In the genomic region with DNA sequence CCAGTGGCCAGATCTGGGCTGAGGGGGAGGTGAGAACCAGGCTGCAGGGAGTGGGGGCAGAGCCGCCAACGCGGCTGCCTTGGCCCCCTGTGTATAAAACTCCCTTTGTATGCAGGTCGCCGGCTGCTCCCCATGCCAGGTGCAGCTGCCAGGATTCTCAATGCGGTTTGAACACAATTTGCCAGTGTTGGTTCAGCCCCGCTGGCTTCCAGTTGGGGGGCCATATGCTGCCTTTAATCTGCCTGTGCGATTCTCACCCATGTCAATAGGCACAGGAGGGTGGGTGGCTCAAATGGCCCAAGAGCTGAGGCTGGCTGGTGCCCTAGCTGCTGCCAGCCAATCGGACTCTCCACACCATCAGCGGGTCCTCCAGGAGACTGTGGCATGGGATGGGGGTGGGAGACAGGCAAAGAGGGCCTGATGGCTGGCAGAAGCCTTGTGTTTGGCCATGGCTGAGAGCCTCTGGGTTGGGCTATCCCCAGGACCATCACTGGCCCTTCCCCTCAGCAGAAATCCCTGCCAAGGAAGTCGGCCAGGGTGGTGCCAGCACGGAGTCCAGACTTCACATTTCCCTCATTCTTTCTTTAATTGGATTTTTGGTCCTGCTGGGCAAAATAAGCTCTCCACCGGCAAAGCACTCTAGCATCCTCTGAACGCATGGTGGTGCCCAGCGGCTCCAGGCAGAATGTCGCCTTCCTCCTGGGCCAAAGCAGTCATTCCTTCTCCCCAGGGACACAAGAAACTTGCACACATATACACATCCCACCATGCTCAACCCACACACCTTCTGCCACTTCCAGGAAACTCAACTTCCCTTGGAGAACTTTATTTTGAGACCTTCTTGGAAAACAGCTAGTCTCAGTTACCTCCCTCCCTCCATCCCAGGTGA, we compare ENCODE assay signal across 10 mouse cellular contexts.
DNase-seq lines count a peak whose midpoint lies in the region; ATAC-seq and TF ChIP-seq lines count a peak whose summit lies in the region.
"Had no signal": no experiment of that assay in that cellular context is flagged by ENCODE, and none has a peak within 500 bp of the region (broad histone marks: within the 10 kb centered on the region; RNA-seq: fewer than 3 reads in every experiment).

No protein-coding gene starts in this region.

- no peak overlapping the region for H3K4me3 ChIP-seq in hindbrain, embryonic 12.5 days
- H3K4me3 ChIP-seq in hindbrain, embryonic 11.5 days (ENCODE audit: low read depth, low read length) = no peak overlapping the region
- H3K4me3 ChIP-seq in forebrain, embryonic 14.5 days (ENCODE audit: low read depth, low read length) = no peak overlapping the region
- no peak overlapping the region for H3K4me3 ChIP-seq in midbrain, embryonic 13.5 days (replicated peaks)
- no peak overlapping the region for H3K4me3 ChIP-seq in kidney, embryonic 15.5 days (replicated peaks)
- H3K4me3 ChIP-seq: gastrocnemius, adult 2 months had no signal

- peak; percentile 85 for ATAC-seq in hindbrain, embryonic 12.5 days (ENCODE audit: low FRiP score)
- ATAC-seq in hindbrain, embryonic 11.5 days (ENCODE audit: low FRiP score) = no peak
- ATAC-seq in forebrain, embryonic 14.5 days = peak; percentile 86
- ATAC-seq in midbrain, embryonic 13.5 days = peak; percentile 83
- no peak for ATAC-seq in kidney, embryonic 15.5 days (replicated peaks; ENCODE audit: low FRiP score)

- TF ChIP-seq CTCF in brain, embryonic 14.5 days (IDR thresholded peaks at IDR 0.05; ENCODE audit: borderline replicate concordance, extremely low read depth, insufficient read depth, insufficient read length) = no peak

- DNase-seq in hindbrain, embryonic 11.5 days (ENCODE audit: low spot score) = no peak
- DNase-seq in brain, embryonic 14.5 days (ENCODE audit: low read depth) = peak; percentile 92
- peak; percentile 84 for DNase-seq in forebrain, embryonic 14.5 days (ENCODE audit: low spot score)
- no peak for DNase-seq in heart, postnatal 14 days
- no peak for DNase-seq in ovary, postnatal 10 days (ENCODE audit: low spot score)
- DNase-seq: gastrocnemius, adult 2 months; spleen, adult 18-20 months had no signal

- no peak overlapping the region for H3K27ac ChIP-seq in hindbrain, embryonic 12.5 days
- H3K27ac ChIP-seq in hindbrain, embryonic 11.5 days (ENCODE audit: low read depth, low read length) = no peak overlapping the region
- no peak overlapping the region for H3K27ac ChIP-seq in forebrain, embryonic 14.5 days (ENCODE audit: low read depth, low read length)
- H3K27ac ChIP-seq in midbrain, embryonic 13.5 days = peak overlapping the region; percentile 14; the same call in 1 of the 2 replicates
- H3K27ac ChIP-seq in kidney, embryonic 15.5 days = no peak overlapping the region
- H3K27ac ChIP-seq: gastrocnemius, adult 2 months had no signal

- no peak overlapping the region for H3K9ac ChIP-seq in hindbrain, embryonic 12.5 days
- H3K9ac ChIP-seq in hindbrain, embryonic 11.5 days (ENCODE audit: low read depth, low read length) = no peak overlapping the region
- no peak overlapping the region for H3K9ac ChIP-seq in forebrain, embryonic 14.5 days (ENCODE audit: low read length)
- no peak overlapping the region for H3K9ac ChIP-seq in midbrain, embryonic 13.5 days (replicated peaks)
- no peak overlapping the region for H3K9ac ChIP-seq in kidney, embryonic 15.5 days

- H3K4me2 ChIP-seq in hindbrain, embryonic 12.5 days (replicated peaks) = no peak overlapping the region
- no peak overlapping the region for H3K4me2 ChIP-seq in hindbrain, embryonic 11.5 days (replicated peaks; ENCODE audit: low read depth, low read length)
- no peak overlapping the region for H3K4me2 ChIP-seq in forebrain, embryonic 14.5 days (ENCODE audit: low read length)
- H3K4me2 ChIP-seq in midbrain, embryonic 13.5 days (replicated peaks) = no peak overlapping the region
- H3K4me2 ChIP-seq in kidney, embryonic 15.5 days = no peak overlapping the region

- no peak for TF ChIP-seq POLR2A in brain, embryonic 14.5 days (IDR thresholded peaks at IDR 0.05; ENCODE audit: borderline replicate concordance, extremely low read depth, insufficient read depth, insufficient read length, poor library complexity, severe bottlenecking)

- peaks cover 30% of the 10 kb centered on the region for H3K27me3 ChIP-seq in hindbrain, embryonic 12.5 days
- H3K27me3 ChIP-seq in hindbrain, embryonic 11.5 days (ENCODE audit: control insufficient read depth, insufficient read depth, low read length) = no peaks in the 10 kb centered on the region; the same call in 1 of the 2 replicates
- no peaks in the 10 kb centered on the region for H3K27me3 ChIP-seq in forebrain, embryonic 14.5 days (replicated peaks; ENCODE audit: control insufficient read depth, insufficient read depth, low read length)
- H3K27me3 ChIP-seq in midbrain, embryonic 13.5 days = peaks cover 3% of the 10 kb centered on the region; the same call in 1 of the 2 replicates
- peaks cover 43% of the 10 kb centered on the region for H3K27me3 ChIP-seq in kidney, embryonic 15.5 days

- H3K9me3 ChIP-seq in hindbrain, embryonic 12.5 days (replicated peaks) = no peaks in the 10 kb centered on the region
- no peaks in the 10 kb centered on the region for H3K9me3 ChIP-seq in hindbrain, embryonic 11.5 days (ENCODE audit: control insufficient read depth, low read length)
- no peaks in the 10 kb centered on the region for H3K9me3 ChIP-seq in forebrain, embryonic 14.5 days (replicated peaks; ENCODE audit: control insufficient read depth, low read length)
- no peaks in the 10 kb centered on the region for H3K9me3 ChIP-seq in midbrain, embryonic 13.5 days
- no peaks in the 10 kb centered on the region for H3K9me3 ChIP-seq in kidney, embryonic 15.5 days (replicated peaks)

- intact Hi-C loops in heart, postnatal 14 days (cut with DNase I) = no loop called here

- no peaks in the 10 kb centered on the region for H3K36me3 ChIP-seq in hindbrain, embryonic 12.5 days
- H3K36me3 ChIP-seq in hindbrain, embryonic 11.5 days (ENCODE audit: control insufficient read depth, insufficient read depth, low read length) = no peaks in the 10 kb centered on the region
- no peaks in the 10 kb centered on the region for H3K36me3 ChIP-seq in forebrain, embryonic 14.5 days (ENCODE audit: control insufficient read depth, insufficient read depth, low read length)
- no peaks in the 10 kb centered on the region for H3K36me3 ChIP-seq in midbrain, embryonic 13.5 days
- H3K36me3 ChIP-seq in kidney, embryonic 15.5 days = no peaks in the 10 kb centered on the region

- 45% methylated on average over 14 of the region's 16 CpGs for WGBS in hindbrain, embryonic 12.5 days
- WGBS in hindbrain, embryonic 11.5 days = 45% methylated on average over 16 of the region's 16 CpGs
- 31% methylated on average over 16 of the region's 16 CpGs for WGBS in forebrain, embryonic 14.5 days
- 46% methylated on average over 16 of the region's 16 CpGs for WGBS in midbrain, embryonic 13.5 days
- 50% methylated on average over 16 of the region's 16 CpGs for WGBS in kidney, embryonic 15.5 days

- peaks cover 6% of the 10 kb centered on the region; the same call in 1 of the 2 replicates for H3K4me1 ChIP-seq in hindbrain, embryonic 12.5 days
- no peaks in the 10 kb centered on the region for H3K4me1 ChIP-seq in hindbrain, embryonic 11.5 days (replicated peaks; ENCODE audit: control insufficient read depth, insufficient read depth, low read length)
- no peaks in the 10 kb centered on the region for H3K4me1 ChIP-seq in forebrain, embryonic 14.5 days (ENCODE audit: control insufficient read depth, insufficient read depth, low read length)
- H3K4me1 ChIP-seq in midbrain, embryonic 13.5 days (replicated peaks) = peaks cover 21% of the 10 kb centered on the region; the same call in 1 of the 2 replicates
- peaks cover 5% of the 10 kb centered on the region; the same call in 1 of the 2 replicates for H3K4me1 ChIP-seq in kidney, embryonic 15.5 days

Comparison
In these comparisons a context has a peak if more than half of its experiments do, and no peak if none do; other contexts are left out.
1. ATAC-seq: peak in hindbrain, embryonic 12.5 days (single experiment), forebrain, embryonic 14.5 days (single experiment) and midbrain, embryonic 13.5 days (single experiment); none in hindbrain, embryonic 11.5 days (single experiment) and kidney, embryonic 15.5 days (single experiment).
2. DNase-seq: peak in brain, embryonic 14.5 days (single experiment) and forebrain, embryonic 14.5 days (single experiment); none in hindbrain, embryonic 11.5 days (single experiment), heart, postnatal 14 days (0 of 2) and ovary, postnatal 10 days (single experiment).